22 mouse cellular contexts compared by ENCODE assay signal in genomic region chr7:111256199-111256598, GRCm38 (mm10).
DNase-seq lines count a peak whose midpoint lies in the region; ATAC-seq and TF ChIP-seq lines count a peak whose summit lies in the region.
"Had no signal": no experiment of that assay in that cellular context is flagged by ENCODE, and none has a peak within 500 bp of the region (broad histone marks: within the 10 kb centered on the region; RNA-seq: fewer than 3 reads in every experiment).

No protein-coding gene starts in this region.

- H3K27ac ChIP-seq in layer of hippocampus, adult 2 months = no peak overlapping the region
- no peak overlapping the region for H3K27ac ChIP-seq in midbrain, embryonic 14.5 days (replicated peaks; ENCODE audit: low read depth, low read length)
- no peak overlapping the region for H3K27ac ChIP-seq in midbrain, embryonic 10.5 days (replicated peaks)
- H3K27ac ChIP-seq in limb, embryonic 14.5 days (replicated peaks; ENCODE audit: low read depth, low read length) = no peak overlapping the region
- H3K27ac ChIP-seq: embryonic facial prominence, embryonic 15.5 days; hindbrain, embryonic 15.5 days; neural tube, embryonic 15.5 days had no signal

- peak; percentile 42 for TF ChIP-seq CTCF in layer of hippocampus, adult 2 months (conservative IDR thresholded peaks at IDR 0.05)
- peak; percentile 47 for TF ChIP-seq CTCF in Patski (IDR thresholded peaks at IDR 0.05)

- CTCF ChIA-PET in Patski (lab: Charles Lee) = interaction anchor here (1.3 kb wide), 1 partner anchor 22 kb away, joined by 3 read pairs; no protein-coding TSS in a partner anchor

- H3K36me3 ChIP-seq in midbrain, embryonic 14.5 days (ENCODE audit: control insufficient read depth, insufficient read depth, low read length) = no peaks in the 10 kb centered on the region
- no peaks in the 10 kb centered on the region for H3K36me3 ChIP-seq in midbrain, embryonic 10.5 days
- H3K36me3 ChIP-seq in limb, embryonic 14.5 days (ENCODE audit: control insufficient read depth, insufficient read depth, low read length) = no peaks in the 10 kb centered on the region
- H3K36me3 ChIP-seq: embryonic facial prominence, embryonic 15.5 days; hindbrain, embryonic 15.5 days; neural tube, embryonic 15.5 days had no signal

- POLR2A ChIA-PET in Patski (lab: Charles Lee) = interaction anchor here (0.6 kb wide), 1 partner anchor 231 kb away, joined by 3 read pairs; no protein-coding TSS in a partner anchor

- H3K9me3 ChIP-seq in midbrain, embryonic 14.5 days (ENCODE audit: control insufficient read depth, low read length) = no peaks in the 10 kb centered on the region
- H3K9me3 ChIP-seq in midbrain, embryonic 10.5 days (replicated peaks) = no peaks in the 10 kb centered on the region
- no peaks in the 10 kb centered on the region for H3K9me3 ChIP-seq in limb, embryonic 14.5 days (ENCODE audit: control insufficient read depth, low read length)
- H3K9me3 ChIP-seq: embryonic facial prominence, embryonic 15.5 days; hindbrain, embryonic 15.5 days; neural tube, embryonic 15.5 days had no signal

- 74% methylated on average over 2 of the region's 2 CpGs for WGBS in midbrain, embryonic 14.5 days
- WGBS in midbrain, embryonic 10.5 days = 85% methylated on average over 2 of the region's 2 CpGs
- WGBS in limb, embryonic 14.5 days = 49% methylated on average over 2 of the region's 2 CpGs

- no peak overlapping the region for H3K4me3 ChIP-seq in layer of hippocampus, adult 2 months
- H3K4me3 ChIP-seq in midbrain, embryonic 14.5 days (replicated peaks; ENCODE audit: low read depth, low read length) = no peak overlapping the region
- no peak overlapping the region for H3K4me3 ChIP-seq in midbrain, embryonic 10.5 days
- H3K4me3 ChIP-seq in limb, embryonic 14.5 days (replicated peaks; ENCODE audit: low read length) = no peak overlapping the region
- H3K4me3 ChIP-seq: embryonic facial prominence, embryonic 15.5 days; hindbrain, embryonic 15.5 days; neural tube, embryonic 15.5 days had no signal

- H3K9ac ChIP-seq in midbrain, embryonic 14.5 days (replicated peaks; ENCODE audit: low read length) = no peak overlapping the region
- H3K9ac ChIP-seq in limb, embryonic 14.5 days (ENCODE audit: low read depth, low read length, severe bottlenecking) = no peak overlapping the region
- H3K9ac ChIP-seq: embryonic facial prominence, embryonic 15.5 days; hindbrain, embryonic 15.5 days; neural tube, embryonic 15.5 days had no signal

- in situ Hi-C loops in Patski (cut with MboI; ENCODE audit: low pct_unique_long_range_greater_than_20kb) = no loop called here

- no peak for TF ChIP-seq POLR2A in limb, embryonic 14.5 days (IDR thresholded peaks at IDR 0.05; ENCODE audit: borderline replicate concordance, extremely low read depth, insufficient read depth, insufficient read length)

- no peak overlapping the region for H3K4me2 ChIP-seq in midbrain, embryonic 14.5 days (ENCODE audit: low read length)
- H3K4me2 ChIP-seq in limb, embryonic 14.5 days (replicated peaks; ENCODE audit: low read depth, low read length, severe bottlenecking) = no peak overlapping the region
- H3K4me2 ChIP-seq: embryonic facial prominence, embryonic 15.5 days; heart, embryonic 11.5 days; hindbrain, embryonic 15.5 days; neural tube, embryonic 15.5 days had no signal

- ATAC-seq in midbrain, embryonic 14.5 days (ENCODE audit: low FRiP score, low TSS enrichment) = no peak
- no peak for ATAC-seq in Patski
- ATAC-seq in limb, embryonic 14.5 days (ENCODE audit: low FRiP score, low read depth) = peak; percentile 53; the same call in 1 of the 2 replicates
- ATAC-seq: forebrain, embryonic 16.5 days had no signal

- DNase-seq in layer of hippocampus, adult 2 months (ENCODE audit: low spot score in 2 of 2) = no peak
- DNase-seq in layer of hippocampus, adult 9-11 months = no peak
- DNase-seq in midbrain, embryonic 14.5 days = peak; percentile 26
- no peak for DNase-seq in midbrain, embryonic 10.5 days (ENCODE audit: low spot score)
- no peak for DNase-seq in Patski (ENCODE audit: low read depth, low spot score)
- peak; percentile 8 for DNase-seq in limb, embryonic 14.5 days (ENCODE audit: low spot score)
- DNase-seq in adrenal gland, postnatal 14 days = no peak
- DNase-seq in gastrocnemius, adult 18-20 months (ENCODE audit: low spot score) = no peak
- DNase-seq: adrenal gland, postnatal 25 days; cerebellum, adult 9-11 months; kidney, adult 2 months; kidney, postnatal 10 days; lung, adult 18-20 months; lung, postnatal 4 days; right cerebral cortex, adult 18-20 months; right cerebral cortex, postnatal 4 days; thymus, postnatal 25 days had no signal

- H3K27me3 ChIP-seq in midbrain, embryonic 14.5 days (ENCODE audit: control insufficient read depth, insufficient read depth, low read length) = no peaks in the 10 kb centered on the region
- H3K27me3 ChIP-seq in midbrain, embryonic 10.5 days (ENCODE audit: low read depth, poor library complexity, severe bottlenecking) = no peaks in the 10 kb centered on the region
- H3K27me3 ChIP-seq in Patski = no peaks in the 10 kb centered on the region
- H3K27me3 ChIP-seq in limb, embryonic 14.5 days (ENCODE audit: control insufficient read depth, insufficient read depth, low read length) = no peaks in the 10 kb centered on the region
- H3K27me3 ChIP-seq: embryonic facial prominence, embryonic 15.5 days; hindbrain, embryonic 15.5 days; neural tube, embryonic 15.5 days had no signal

- no peaks in the 10 kb centered on the region for H3K4me1 ChIP-seq in midbrain, embryonic 14.5 days (ENCODE audit: control insufficient read depth, insufficient read depth, low read length)
- no peaks in the 10 kb centered on the region for H3K4me1 ChIP-seq in midbrain, embryonic 10.5 days
- H3K4me1 ChIP-seq in limb, embryonic 14.5 days (ENCODE audit: control insufficient read depth, insufficient read depth, low read length) = peaks cover 2% of the 10 kb centered on the region; the same call in 1 of the 2 replicates
- H3K4me1 ChIP-seq: hindbrain, embryonic 15.5 days had no signal

Comparison
In these comparisons a context has a peak if more than half of its experiments do, and no peak if none do; other contexts are left out.
1. DNase-seq: peak in midbrain, embryonic 14.5 days (single experiment) and limb, embryonic 14.5 days (single experiment); none in layer of hippocampus, adult 2 months (0 of 2), layer of hippocampus, adult 9-11 months (single experiment), midbrain, embryonic 10.5 days (single experiment), Patski (single experiment), adrenal gland, postnatal 14 days (single experiment) and gastrocnemius, adult 18-20 months (single experiment).